Mouse (Mus musculus): Measurements from ENCODE around the gene 6430550D23Rik. TPM values are rescaled to one million over a fixed set of nuclear protein-coding genes. Genes with fewer than 3 reads are reported as not detected.
A peak's percentile ranks its signal among the peaks of the same experiment; 100 is the strongest.

6430550D23Rik gene
- 1 to 10 TPM in 1 of 4 experiments, under 1 TPM in 3; 0.14 to 2.0 (median 0.53) TPM for total RNA-seq (2022)

- DNase-seq (ENCODE audit: low spot score) = peak; percentile 97
These were observed at the start of gene 6430550D23Rik, which contains the start of gene Ergic3 for GRCm38 (mm10) chr2:156007888-156008532. 6430550D23Rik (minus strand) TSS chr2:156007977. Ergic3 (plus strand) TSS chr2:156008045.

- DNase-seq (ENCODE audit: low spot score) = no peak
These were observed 45.0 kb upstream of the 6430550D23Rik start, which contains the start of gene Fer1l4 for GRCm38 (mm10) chr2:156052816-156053215. Fer1l4 (minus strand) TSS chr2:156052947.

- DNase-seq (ENCODE audit: low spot score) = no peak
These were observed 40.2 kb upstream of the 6430550D23Rik start for GRCm38 (mm10) chr2:156047929-156048328.

- no peak for DNase-seq (ENCODE audit: low spot score)
These were observed 35.1 kb upstream of the 6430550D23Rik start for GRCm38 (mm10) chr2:156042903-156043302.

- DNase-seq (ENCODE audit: low spot score) = no peak
These were observed 31.6 kb upstream of the 6430550D23Rik start for GRCm38 (mm10) chr2:156039390-156039789.

- no peak for DNase-seq (ENCODE audit: low spot score)
These were observed 17.7 kb upstream of the 6430550D23Rik start for GRCm38 (mm10) chr2:156025482-156025881.

GRCm38 (mm10) chr2:156021765-156022164, 14.0 kb upstream of the 6430550D23Rik start:
- DNase-seq (ENCODE audit: low spot score) = no peak

GRCm38 (mm10) chr2:156021219-156021618, 13.4 kb upstream of the 6430550D23Rik start:
- no peak for DNase-seq (ENCODE audit: low spot score)

GRCm38 (mm10) chr2:156018106-156018505, 10.3 kb upstream of the 6430550D23Rik start:
- no peak for DNase-seq (ENCODE audit: low spot score)

- DNase-seq (ENCODE audit: low spot score) = no peak
These were observed 2.4 kb downstream of the 6430550D23Rik start for GRCm38 (mm10) chr2:156005393-156005792.

GRCm38 (mm10) chr2:155991863-155992321, 15.9 kb downstream of the 6430550D23Rik start:
- DNase-seq (ENCODE audit: low spot score) = peak; percentile 21

GRCm38 (mm10) chr2:155991151-155991550, 16.6 kb downstream of the 6430550D23Rik start:
- no peak for DNase-seq (ENCODE audit: low spot score)

- no peak for DNase-seq (ENCODE audit: low spot score)
These were observed 18.7 kb downstream of the 6430550D23Rik start for GRCm38 (mm10) chr2:155989085-155989484.

- DNase-seq (ENCODE audit: low spot score) = no peak
These were observed 20.6 kb downstream of the 6430550D23Rik start for GRCm38 (mm10) chr2:155987131-155987530.

- DNase-seq (ENCODE audit: low spot score) = no peak
These were observed 22.0 kb downstream of the 6430550D23Rik start for GRCm38 (mm10) chr2:155985776-155986175.

- DNase-seq (ENCODE audit: low spot score) = peak; percentile 65
These were observed 28.3 kb downstream of the 6430550D23Rik start for GRCm38 (mm10) chr2:155979328-155979991.

- DNase-seq (ENCODE audit: low spot score) = no peak
These were observed 33.6 kb downstream of the 6430550D23Rik start for GRCm38 (mm10) chr2:155974087-155974731.

- no peak for DNase-seq (ENCODE audit: low spot score)
These were observed 34.4 kb downstream of the 6430550D23Rik start for GRCm38 (mm10) chr2:155973348-155973747.

- no peak for DNase-seq (ENCODE audit: low spot score)
These were observed 44.8 kb downstream of the 6430550D23Rik start for GRCm38 (mm10) chr2:155962991-155963390.

- DNase-seq (ENCODE audit: low spot score) = no peak
These were observed 45.9 kb downstream of the 6430550D23Rik start for GRCm38 (mm10) chr2:155961862-155962261.

GRCm38 (mm10) chr2:155959981-155960380, 47.8 kb downstream of the 6430550D23Rik start:
- DNase-seq (ENCODE audit: low spot score) = no peak
